24 mouse cellular contexts compared by ENCODE assay signal in the genomic region with DNA sequence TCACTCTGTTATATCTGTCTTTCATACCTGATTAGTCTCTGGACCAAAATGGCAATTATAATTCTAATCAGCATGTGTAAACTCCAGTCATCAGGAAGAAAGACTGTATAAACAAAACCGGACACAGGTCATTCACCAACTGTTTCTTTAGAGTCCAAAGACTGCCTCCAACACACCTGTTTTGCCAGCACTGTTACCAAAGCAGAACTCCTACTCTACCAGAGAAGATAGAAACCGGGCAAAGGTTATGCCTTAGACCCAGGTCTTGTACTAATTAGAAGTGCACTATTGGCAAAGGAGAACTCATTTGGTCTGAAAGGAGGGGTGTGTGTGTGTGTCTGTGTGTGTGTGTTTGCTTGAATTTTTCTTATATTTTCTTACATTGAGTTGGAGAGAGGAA. TPM values are rescaled to one million over a fixed set of nuclear protein-coding genes. Genes with fewer than 3 reads are reported as not detected.
DNase-seq lines count a peak whose midpoint lies in the region; ATAC-seq lines count a peak whose summit lies in the region.
"Had no signal": no experiment of that assay in that cellular context is flagged by ENCODE, and none has a peak within 500 bp of the region (broad histone marks: within the 10 kb centered on the region; RNA-seq: fewer than 3 reads in every experiment).

No protein-coding gene starts in this region.

- no peaks in the 10 kb centered on the region for H3K36me3 ChIP-seq in intestine, embryonic 16.5 days (ENCODE audit: control insufficient read depth, insufficient read depth, low read length)
- H3K36me3 ChIP-seq in forebrain, embryonic 13.5 days (ENCODE audit: poor library complexity, severe bottlenecking), result no peaks in the 10 kb centered on the region; the same call in 1 of the 2 replicates
- H3K36me3 ChIP-seq: embryonic facial prominence, embryonic 15.5 days; forebrain, embryonic 10.5 days; forebrain, embryonic 15.5 days; hindbrain, embryonic 12.5 days had no signal

- DNase-seq in kidney, adult 11 months, result peak; percentile 35
- no peak for DNase-seq in kidney, adult 18-20 months
- peak; percentile 24 to 60 for DNase-seq in kidney, postnatal 36 days
- no peak for DNase-seq in kidney, postnatal 25 days
- no peak for DNase-seq in urinary bladder, postnatal 25 days (ENCODE audit: low spot score)
- DNase-seq: adrenal gland, postnatal 10 days; B cell, adult 2 months; cerebellum, adult 11 months; cerebellum, adult 8-10 months; cerebellum, postnatal 14 days; embryo, embryonic 11 days; gastrocnemius, postnatal 36 days; heart, adult 18-20 months; heart, postnatal 10 days; heart, postnatal 4 days had no signal

- no peak overlapping the region for H3K4me2 ChIP-seq in intestine, embryonic 16.5 days (ENCODE audit: low read depth, low read length)
- no peak overlapping the region for H3K4me2 ChIP-seq in forebrain, embryonic 13.5 days
- H3K4me2 ChIP-seq: embryonic facial prominence, embryonic 15.5 days; forebrain, embryonic 15.5 days; hindbrain, embryonic 12.5 days had no signal

- no peaks in the 10 kb centered on the region for H3K9me3 ChIP-seq in intestine, embryonic 16.5 days (ENCODE audit: control insufficient read depth, low read length)
- H3K9me3 ChIP-seq in forebrain, embryonic 13.5 days (replicated peaks), result no peaks in the 10 kb centered on the region
- H3K9me3 ChIP-seq: embryonic facial prominence, embryonic 15.5 days; forebrain, embryonic 10.5 days; forebrain, embryonic 15.5 days; heart, embryonic 10.5 days; hindbrain, embryonic 12.5 days had no signal

- peaks cover 10% of the 10 kb centered on the region for H3K4me1 ChIP-seq in intestine, embryonic 16.5 days (ENCODE audit: control insufficient read depth, insufficient read depth, low read length)
- no peaks in the 10 kb centered on the region for H3K4me1 ChIP-seq in forebrain, embryonic 13.5 days
- H3K4me1 ChIP-seq: embryonic facial prominence, embryonic 15.5 days; forebrain, embryonic 15.5 days had no signal

- 43% methylated on average over 2 of the region's 2 CpGs for WGBS in intestine, embryonic 16.5 days
- 78% methylated on average over 2 of the region's 2 CpGs for WGBS in forebrain, embryonic 13.5 days

- no peaks in the 10 kb centered on the region for H3K27me3 ChIP-seq in intestine, embryonic 16.5 days (replicated peaks; ENCODE audit: control insufficient read depth, insufficient read depth, low read length)
- H3K27me3 ChIP-seq in forebrain, embryonic 13.5 days, result no peaks in the 10 kb centered on the region
- H3K27me3 ChIP-seq: embryonic facial prominence, embryonic 15.5 days; forebrain, embryonic 15.5 days; hindbrain, embryonic 12.5 days had no signal

- H3K4me3 ChIP-seq in intestine, embryonic 16.5 days (ENCODE audit: low read length), result no peak overlapping the region
- no peak overlapping the region for H3K4me3 ChIP-seq in forebrain, embryonic 13.5 days
- H3K4me3 ChIP-seq: embryonic facial prominence, embryonic 15.5 days; erythroblast, embryonic 14.5 days; forebrain, embryonic 10.5 days; forebrain, embryonic 15.5 days; heart, embryonic 10.5 days; hindbrain, embryonic 12.5 days had no signal

- no peak overlapping the region for H3K9ac ChIP-seq in intestine, embryonic 16.5 days (ENCODE audit: low read depth, low read length)
- no peak overlapping the region for H3K9ac ChIP-seq in forebrain, embryonic 13.5 days
- H3K9ac ChIP-seq: embryonic facial prominence, embryonic 15.5 days; forebrain, embryonic 15.5 days; hindbrain, embryonic 12.5 days had no signal

- H3K27ac ChIP-seq in intestine, embryonic 16.5 days (ENCODE audit: low read length), result peak overlapping the region; percentile 80
- H3K27ac ChIP-seq in forebrain, embryonic 13.5 days, result no peak overlapping the region
- H3K27ac ChIP-seq: embryonic facial prominence, embryonic 15.5 days; forebrain, embryonic 10.5 days; forebrain, embryonic 15.5 days; heart, embryonic 10.5 days; hindbrain, embryonic 12.5 days had no signal

- ATAC-seq in intestine, embryonic 16.5 days, result peak; percentile 82
- ATAC-seq in forebrain, embryonic 13.5 days, result no peak
- ATAC-seq: CD4-positive, CD25-positive, alpha-beta regulatory T cell, adult 4 months; forebrain, embryonic 15.5 days had no signal

RNA-seq across cellular contexts. Expression of gene Cenpv, which starts 38.5 kb away (rescaled TPM):
- polyA plus RNA-seq in intestine, embryonic 16.5 days (2015; fragmentation: Nextera tagmentation; extraction: Ambion mirVana), result 6.8 and 17.9 TPM in 2 replicates
- 74.4 and 78.7 TPM in 2 replicates for polyA plus RNA-seq in forebrain, embryonic 13.5 days (2015; fragmentation: Nextera tagmentation; extraction: Ambion mirVana)

RNA-seq across cellular contexts. Expression of gene Ncor1, which starts 42.2 kb away (rescaled TPM):
- polyA plus RNA-seq in intestine, embryonic 16.5 days (2015; fragmentation: Nextera tagmentation; extraction: Ambion mirVana), result 40.2 and 42.0 TPM in 2 replicates
- 120 and 170 TPM in 2 replicates for polyA plus RNA-seq in forebrain, embryonic 13.5 days (2015; fragmentation: Nextera tagmentation; extraction: Ambion mirVana)

RNA-seq across cellular contexts. Expression of gene Pigl, which starts 42.3 kb away (rescaled TPM):
- 11.8 and 12.7 TPM in 2 replicates for polyA plus RNA-seq in intestine, embryonic 16.5 days (2015; fragmentation: Nextera tagmentation; extraction: Ambion mirVana)
- polyA plus RNA-seq in forebrain, embryonic 13.5 days (2015; fragmentation: Nextera tagmentation; extraction: Ambion mirVana), result 6.2 and 7.6 TPM in 2 replicates

RNA-seq across cellular contexts. Expression of gene Ubb, which starts 50.4 kb away (rescaled TPM):
- 2,570 and 2,643 TPM in 2 replicates for polyA plus RNA-seq in intestine, embryonic 16.5 days (2015; fragmentation: Nextera tagmentation; extraction: Ambion mirVana)
- polyA plus RNA-seq in forebrain, embryonic 13.5 days (2015; fragmentation: Nextera tagmentation; extraction: Ambion mirVana), result 4,545 and 4,559 TPM in 2 replicates

Comparison
In these comparisons a context has a peak if more than half of its experiments do, and no peak if none do; other contexts are left out.
1. DNase-seq: peak in kidney, adult 11 months (single experiment) and kidney, postnatal 36 days (2 of 2); none in kidney, adult 18-20 months (single experiment), kidney, postnatal 25 days (0 of 2) and urinary bladder, postnatal 25 days (single experiment).